Mouse (Mus musculus) embryo, embryonic 10.5 days (tissue): ENCODE results near the gene Mok.
A peak's percentile ranks its signal among the peaks of the same experiment; 100 is the strongest.

Experiments
- DNase-seq: peaks from one replicate; pipeline ENCODE4 v3.0.0-alpha.2; 2015; ENCODE audit warnings: low spot score

Gene Mok

DNA sequence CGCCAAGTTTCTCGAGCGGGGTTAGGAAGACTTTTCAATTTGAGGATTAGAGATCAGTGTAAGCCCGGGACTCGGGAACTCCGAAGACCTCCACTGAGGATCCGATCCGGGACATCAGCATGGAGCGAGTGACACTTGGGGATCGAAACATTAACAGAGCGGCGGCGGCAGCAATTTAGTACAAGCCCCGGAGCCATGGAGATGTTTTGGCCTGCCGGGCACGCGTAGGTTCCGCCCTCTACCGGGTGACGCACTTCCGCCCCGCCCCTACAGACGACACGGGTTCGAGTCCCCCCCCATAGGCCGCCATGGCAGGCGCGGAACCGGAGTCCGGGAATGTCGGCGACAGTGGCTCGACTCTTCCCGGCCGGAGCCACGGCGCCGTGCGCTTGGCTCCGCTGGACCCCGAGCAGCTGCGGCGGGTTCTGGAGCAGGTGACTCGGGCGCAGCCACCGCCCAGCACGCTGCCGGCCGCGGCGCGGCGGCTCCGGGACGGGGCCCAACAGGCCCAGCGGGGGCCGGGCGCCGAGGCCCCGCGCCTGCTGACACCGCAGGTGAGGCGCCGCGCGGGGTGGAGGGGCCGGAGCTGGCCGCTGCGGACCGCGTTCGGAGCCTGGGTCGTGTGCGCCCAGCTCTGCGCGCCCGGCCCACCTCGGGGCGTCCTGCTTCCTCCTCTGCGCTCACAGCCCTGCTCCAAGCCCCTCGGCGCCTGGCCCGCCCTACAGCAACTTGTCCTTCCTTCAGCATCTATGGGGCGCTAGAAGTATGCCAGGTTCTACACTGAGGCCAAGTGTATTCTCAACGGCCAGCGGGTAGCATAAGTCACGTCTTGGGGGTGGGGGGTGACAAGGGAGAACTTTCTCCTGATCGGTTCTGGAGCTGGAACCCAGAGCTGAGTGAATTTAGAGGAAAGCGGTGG, 9.5 kb upstream of the Mok start, which contains the start of gene Zfp839:
TSS of gene Zfp839 (plus strand) at position 244 of the 919 bp plus-strand sequence.
- DNase-seq, result peak; percentile 89

DNA sequence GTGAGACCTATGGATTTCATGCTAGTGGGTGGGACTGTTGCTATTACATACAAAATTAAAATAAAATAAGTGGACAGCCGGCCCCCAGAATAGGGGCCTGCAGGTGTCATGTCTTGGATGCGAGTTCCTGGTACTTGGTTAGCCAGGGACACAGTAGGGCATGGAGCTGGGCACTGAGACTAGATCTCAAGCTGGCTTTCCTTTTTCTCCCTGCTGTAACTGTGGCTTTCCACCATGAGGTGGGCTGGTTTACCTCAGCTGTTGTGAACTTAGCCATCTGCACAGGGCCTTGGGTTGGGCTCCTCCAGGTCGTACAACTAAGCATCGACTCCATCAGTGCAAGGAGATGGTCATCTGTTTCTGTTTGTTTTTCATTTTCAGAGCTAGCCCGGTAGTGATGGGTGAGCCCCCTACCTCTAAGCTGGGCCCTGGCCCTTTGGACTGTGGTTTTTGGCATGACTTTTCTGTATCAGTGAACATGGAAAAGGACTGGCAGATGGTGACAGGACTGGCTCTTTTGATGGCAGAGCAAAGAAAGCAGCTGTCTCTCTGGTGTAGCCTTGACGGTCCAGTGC, 5.5 kb upstream of the Mok start:
- DNase-seq, result no peak

DNA sequence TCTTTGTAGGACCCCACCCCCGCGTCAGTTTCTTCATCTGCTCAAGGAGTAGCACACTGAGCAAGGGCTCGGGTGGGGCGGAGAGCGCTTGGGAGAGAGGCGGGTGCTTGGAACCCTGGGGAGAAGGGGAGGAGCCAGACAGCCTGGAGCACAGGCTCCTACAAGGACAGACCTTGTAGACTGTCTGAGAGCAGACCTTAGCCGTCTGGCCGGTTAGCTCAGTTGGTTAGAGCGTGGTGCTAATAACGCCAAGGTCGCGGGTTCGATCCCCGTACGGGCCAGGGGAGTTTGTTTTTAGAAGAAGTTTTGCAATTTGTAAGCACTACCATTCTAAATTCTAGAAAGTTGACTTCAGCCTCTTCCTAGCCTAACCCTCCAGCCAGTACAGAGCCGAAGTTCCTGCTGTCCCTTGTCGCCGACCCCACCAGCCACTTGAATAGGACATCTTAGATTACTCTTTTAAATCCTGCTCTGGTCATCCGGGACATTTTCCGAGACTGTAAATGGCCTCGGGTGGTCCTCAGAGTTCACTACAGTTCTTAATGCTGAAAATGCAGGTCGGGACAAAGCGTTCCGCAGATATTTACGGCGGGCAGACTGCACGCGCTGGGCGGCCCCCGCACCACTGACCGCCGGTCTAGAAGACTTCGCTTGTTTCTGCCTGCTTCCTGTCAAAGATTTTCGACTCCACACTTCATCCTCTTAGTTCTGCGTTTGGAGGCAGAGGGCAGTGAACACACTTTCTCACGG, 4.6 kb upstream of the Mok start:
- DNase-seq, result peak; percentile 98

DNA sequence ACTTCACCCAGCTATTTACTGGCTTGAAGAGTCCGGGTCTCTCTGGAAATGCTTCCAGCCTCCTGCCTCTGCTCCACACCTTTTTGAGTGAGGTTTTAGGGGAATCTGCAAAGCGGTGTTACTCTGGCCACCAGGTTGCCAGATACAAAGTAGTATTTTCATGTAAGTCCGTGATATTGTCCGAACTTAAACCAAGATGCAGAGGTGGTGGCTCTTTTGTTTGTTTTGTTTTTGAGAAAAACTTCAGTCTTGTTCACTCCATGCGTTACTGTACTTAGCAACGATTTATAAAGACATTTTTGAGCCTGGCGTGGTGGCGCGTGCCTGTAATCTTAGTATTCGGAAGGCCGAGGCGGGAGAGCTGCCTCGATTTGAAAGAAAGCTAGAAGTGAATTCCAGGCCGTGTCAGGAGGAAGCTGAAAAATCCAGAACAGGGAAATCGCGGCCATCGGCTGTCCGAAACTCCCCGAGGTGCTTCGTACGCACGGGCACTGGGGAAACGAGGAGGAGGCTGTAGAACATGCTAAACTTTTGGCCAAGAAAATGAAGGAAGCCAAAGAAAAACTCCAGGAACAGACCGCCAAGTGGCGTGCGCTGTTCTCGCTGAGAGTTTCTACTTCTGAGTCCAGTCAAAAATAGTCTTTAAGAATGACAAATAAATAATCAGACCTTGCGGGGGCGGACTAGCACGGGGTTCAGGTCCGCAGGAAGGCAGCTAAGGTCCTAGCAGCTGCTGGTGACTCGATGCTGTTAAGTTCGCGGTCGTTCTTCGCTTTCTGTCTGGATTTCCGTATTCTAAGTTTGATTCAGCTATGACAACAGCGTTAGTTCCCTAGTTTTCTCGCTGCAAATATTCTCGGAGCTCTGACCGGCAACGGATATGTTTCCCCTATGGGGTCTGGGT, 3.7 kb upstream of the Mok start:
- DNase-seq, result no peak

DNA sequence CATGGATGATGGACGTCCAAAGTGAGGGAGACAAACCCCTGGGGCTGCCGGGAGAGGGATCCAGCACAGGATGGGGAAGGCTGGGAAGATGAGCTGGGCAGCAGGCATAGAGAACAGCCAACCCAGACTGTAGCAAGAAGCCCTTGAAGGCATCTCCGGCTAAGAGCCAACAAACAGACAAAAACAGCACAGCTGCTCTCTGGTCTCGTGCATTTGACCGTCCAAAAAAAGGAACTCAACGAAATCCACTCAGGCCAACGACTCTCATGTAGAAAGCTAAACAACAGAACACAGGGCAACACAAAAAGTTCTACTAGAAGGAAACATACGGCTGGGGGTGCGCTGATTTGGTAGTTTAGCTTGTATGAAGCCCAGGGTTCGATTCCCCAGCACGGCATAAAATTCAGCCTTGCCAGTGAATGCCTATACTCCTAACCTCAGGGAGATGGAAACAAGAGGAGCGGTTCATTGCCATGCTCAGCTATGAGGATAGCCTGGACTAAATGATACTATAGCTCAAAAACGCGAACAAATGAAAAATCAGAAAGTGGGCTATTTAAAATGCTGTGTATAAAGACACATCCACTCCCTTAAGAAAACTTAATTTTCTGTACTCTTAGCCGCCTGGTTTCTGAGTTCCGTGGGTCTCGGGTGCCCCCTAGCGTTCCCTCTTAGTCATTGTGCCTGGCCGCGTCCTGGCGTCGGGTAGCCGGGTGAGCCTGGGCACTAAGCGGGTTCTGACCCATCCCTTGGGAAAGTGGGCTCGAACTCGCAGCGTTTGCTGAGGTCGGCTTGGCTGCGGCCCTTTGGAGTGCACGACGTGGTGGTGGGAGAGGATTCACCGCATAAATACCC, 2.7 kb upstream of the Mok start:
- peak; percentile 92 for DNase-seq

DNA sequence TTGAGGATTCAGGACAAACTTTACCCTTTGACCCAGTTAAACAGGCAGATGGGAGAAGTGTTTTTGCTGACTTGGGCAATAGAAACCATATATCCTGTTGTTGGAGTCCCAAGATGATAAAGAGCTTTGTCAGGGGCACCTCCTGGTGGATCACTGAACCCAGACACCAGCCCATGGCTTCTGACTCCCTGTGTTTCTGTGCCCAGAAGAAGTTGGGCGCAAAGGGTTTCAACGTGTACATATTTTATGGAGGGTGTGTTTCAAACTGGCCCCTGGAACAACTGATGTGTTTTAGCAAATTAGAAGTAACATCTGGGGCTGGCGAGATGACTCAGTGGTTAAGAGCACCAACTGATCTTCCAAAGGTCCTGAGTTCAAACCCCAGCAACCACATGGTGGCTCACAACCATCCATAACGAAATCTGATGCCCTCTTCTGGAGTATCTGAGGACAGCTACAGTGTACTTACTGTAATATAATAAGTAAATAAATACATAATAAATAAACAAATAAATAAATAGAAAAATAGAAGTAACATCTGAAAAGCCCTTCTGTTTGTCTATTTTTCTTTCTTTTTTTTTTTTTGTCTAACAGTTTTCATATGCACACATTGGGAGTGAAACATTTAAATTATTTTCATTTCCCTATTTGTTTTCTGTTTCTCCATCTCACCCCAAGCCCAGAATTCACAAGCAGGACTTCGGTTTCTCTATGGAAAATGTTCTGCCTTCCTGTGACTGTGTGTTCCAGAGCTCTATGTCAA, 1.2 kb upstream of the Mok start:
- DNase-seq, result no peak

DNA sequence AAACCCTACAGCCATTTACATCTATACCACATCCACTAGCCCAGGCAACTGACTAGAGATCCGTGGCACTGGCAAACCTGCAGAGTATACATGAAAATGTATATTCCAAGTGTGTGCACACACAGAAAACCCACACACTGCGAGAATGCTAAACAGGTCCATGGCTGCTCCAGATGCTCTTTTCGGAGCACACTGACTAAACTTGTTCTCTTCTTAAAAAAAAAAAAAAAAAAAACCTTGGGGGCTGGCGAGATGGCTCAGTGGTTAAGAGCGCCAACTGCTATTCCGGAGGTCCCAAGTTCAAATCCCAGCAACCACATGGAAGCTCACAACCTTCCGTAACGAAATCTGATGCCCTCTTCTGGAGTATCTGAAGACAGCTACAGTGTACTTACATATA, 2.9 kb downstream of the Mok start:
- DNase-seq, result no peak

DNA sequence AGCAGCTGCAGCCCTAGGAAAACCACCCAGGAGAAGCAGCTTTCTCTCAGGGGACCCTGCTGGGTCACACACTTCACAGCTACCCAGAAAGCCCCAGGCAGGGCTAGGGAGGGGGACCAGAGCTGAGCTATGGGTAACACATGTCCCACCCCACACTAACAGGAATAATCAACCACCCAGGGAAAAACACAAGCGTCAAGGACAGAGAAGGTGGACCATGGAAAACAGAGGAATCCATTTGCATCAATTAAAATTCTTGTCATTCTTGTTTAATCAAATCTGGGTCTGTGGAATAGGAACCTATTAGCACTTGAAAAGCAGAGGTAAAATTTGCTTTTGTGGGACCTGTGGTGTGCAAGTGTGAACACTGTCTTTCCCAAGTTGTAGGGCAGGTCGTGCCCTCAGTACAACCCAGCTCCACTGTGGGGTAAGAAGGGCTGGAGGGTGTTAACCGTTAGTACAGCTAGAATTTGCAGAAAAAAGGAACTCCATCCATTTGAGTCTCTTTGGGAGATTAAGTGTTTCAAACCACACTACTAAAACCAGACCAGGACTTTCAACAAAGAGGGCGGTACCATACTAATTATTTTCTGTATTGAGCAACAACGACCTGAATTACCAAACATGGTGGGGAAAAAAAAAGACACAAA, 3.4 kb downstream of the Mok start:
- DNase-seq, result peak; percentile 3

DNA sequence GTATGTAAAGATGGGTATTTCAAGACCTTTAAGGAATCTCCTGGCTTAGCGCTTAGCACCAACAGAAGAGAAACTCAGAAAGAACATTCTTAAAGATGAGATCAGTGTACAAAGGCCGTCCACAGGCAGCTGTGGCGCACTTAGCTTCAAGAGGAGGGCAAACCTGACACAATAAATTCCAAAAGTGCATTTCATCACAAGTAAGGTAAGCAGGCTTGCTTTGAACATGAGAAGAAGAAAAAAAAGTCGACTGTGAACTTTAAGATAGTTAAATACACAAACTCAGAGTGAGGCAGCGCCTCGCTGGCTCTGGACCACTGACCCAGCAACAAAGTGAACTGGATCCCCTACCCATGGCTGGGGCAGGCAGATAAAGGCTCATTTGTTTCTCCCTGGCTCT, 4.0 kb downstream of the Mok start:
- DNase-seq, result no peak

DNA sequence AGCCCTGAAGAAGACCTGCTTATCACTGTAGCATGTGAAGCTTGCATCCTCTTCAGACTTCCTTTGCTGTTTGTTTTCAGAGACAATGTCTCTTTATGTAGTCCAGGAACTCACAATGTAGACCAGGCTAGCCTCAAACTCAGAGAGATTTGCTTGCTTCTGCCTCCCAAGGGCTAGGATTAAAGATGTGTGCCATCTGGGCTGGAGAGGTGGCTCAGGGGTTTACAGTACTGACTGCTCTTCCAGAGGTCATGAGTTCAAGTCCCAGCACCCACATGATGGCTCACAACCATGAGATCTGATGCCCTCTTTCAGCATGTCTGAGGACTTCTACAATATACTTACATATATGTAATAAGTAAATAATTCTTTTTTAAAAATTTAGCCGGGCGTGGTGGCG, 5.6 kb downstream of the Mok start:
- no peak for DNase-seq

DNA sequence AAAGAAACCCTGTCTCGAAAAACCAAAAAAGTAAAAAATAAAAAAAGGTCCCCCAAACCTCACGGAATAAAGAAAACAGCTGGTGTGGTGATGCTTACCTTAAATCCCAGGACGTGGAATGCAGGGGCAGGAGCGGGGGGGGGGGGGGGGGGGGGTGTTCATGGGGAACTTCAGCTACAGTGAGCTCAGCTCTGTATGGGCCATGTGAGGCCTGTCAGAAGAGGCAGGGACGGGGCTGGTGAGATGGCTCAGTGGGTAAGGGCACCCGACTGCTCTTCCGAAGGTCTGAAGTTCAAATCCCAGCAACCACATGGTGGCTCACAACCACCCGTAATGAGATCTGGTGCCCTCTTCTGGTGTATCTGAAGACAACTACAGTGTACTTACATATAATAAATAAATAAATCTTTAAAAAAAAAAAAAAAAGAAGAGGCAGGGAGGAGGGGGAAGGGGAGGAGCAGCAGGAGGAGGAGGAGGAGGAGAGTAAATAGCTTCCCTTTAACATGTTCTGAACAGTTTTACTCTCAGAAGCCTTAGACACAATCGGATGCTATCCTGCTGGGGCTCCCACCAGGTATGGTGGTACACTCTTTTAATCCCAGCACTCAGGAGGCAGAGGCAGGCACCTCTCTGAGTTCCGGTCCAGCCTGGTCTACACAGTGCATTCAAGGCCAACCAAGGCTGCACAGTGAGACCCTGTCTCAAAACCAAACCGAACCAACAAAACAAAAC, 10.3 kb downstream of the Mok start:
- no peak for DNase-seq

DNA sequence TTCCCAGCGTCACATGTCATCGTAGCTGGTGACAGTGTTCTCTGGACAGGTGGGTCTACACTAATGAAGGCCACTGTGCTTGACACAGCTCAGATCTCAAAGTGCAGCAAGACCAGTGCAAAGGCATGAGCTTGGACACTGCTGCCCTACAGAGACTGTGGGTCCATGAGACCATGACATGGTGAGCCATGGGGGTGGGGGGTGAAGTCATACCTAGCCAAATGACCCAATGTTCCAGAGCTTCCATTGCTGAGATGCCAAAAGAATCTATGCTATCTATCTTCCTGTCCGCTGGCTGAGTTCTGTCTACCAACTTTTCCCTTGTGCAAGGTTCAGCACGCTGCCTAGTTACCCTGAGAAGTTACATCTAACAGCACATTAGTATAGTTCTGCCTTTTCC, 11.8 kb downstream of the Mok start:
- DNase-seq, result no peak

DNA sequence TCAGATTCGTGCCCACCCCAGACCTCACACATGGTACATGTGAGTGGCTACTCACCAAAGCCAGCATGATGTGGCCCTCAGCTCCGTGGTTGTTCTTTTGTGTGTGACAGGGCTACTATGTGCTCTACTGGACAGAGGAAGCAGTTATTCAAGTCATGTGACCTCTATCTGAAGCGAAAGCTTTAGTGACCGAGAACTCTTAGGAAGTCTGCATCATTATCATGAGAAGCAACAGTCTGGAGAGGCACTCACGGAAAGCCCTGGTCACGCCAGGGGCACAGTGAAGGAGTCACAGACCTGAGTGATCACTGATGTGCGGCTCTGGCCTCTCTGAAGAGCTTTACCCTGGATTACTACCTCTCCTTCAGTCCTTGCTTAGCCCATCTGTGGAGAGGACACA, 18.4 kb downstream of the Mok start:
- DNase-seq, result no peak

DNA sequence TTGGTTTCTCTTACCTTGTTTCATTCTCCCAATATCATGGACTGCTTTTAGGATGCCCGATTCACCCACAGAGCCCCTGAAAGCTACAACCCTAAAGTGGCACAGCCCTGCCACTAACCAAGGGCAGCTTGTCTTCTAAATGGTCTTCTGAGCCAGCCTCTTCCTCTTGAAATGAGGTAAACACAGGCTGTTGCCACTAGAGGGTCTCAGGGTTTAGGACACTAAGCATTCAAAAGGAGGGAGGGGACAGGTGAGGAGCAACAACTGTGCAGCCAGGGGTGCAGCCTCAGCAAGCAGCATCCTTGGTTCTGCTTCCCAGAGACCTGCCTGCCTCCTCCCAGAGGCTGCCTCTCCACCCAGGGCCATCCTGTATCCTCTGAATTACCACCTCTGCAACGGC, 19.0 kb downstream of the Mok start:
- no peak for DNase-seq

DNA sequence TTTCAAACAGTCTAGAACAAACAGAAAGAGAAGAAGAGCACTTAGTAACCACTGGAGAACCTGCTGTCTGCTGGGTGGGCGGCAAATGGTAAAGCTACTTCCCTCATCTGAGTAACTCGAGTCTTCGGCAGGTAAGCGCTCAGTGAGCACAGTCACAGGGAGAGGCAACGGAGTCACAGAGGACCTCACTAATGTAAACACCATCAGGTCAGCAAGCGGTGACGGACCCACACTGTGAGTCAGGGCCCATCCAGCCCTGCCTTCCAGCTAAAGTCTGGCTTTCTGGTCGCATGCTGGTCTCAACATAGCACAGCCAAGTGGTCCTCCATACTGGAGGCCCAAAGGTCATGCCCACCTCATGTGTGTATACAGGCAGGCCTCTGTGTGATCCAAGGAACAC, 21.4 kb downstream of the Mok start:
- DNase-seq, result no peak

DNA sequence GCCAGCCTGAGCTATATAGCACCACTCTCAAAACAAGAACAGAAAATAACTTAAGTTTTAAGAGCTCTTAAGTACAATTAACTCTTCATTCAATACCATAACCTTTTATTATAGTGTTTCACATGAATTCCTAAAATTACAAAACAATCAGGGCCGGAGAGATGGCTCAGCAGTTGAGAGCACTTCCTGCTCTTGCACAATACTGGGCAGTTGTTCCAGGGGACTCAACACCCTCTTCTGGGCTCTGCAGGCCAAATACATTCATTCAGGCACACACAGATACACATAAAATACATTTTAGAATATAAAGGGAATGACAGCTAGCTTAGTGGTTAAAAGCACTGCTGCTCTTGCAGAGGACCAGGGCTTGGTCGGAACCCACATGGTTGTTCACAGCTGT, 23.9 kb downstream of the Mok start:
- DNase-seq, result no peak

DNA sequence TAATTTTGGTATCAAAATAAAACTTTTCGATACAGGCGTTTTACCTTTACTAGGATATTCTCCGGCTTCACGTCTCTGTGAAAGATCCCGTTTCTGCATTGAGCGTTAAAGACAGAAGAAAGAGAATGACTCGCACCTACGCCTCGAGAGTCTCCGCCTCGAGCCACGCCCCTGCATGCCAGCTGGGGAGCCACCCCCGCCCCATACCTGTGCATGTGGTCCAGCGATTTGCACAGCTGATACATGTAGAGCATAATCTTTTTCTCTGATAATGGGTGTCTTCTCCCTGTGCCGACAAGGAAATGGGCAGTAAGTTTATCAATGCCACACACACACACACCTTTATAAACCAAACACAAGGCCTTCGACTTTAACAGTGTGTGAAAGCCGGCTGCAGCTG, 25.8 kb downstream of the Mok start:
- no peak for DNase-seq

DNA sequence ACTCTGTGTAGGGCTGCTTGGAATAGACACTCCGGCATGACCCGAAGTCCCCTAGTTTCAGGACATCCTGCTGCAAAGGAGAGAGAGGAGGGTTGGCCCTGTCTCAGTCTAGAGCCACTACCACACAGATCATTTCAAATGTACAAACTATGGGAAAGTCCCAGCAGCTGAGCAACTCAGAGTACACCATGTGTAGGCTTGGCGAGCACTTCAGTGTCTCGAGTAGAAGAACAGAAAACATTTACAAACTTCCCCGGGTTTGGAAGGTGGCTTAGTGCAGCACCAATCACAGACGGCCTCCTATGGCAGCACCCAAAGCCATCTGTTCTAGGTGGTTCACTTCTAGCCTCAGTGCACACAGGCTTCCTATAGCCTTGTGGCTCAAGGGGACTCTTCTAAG, 27.1 kb downstream of the Mok start:
- DNase-seq, result no peak

DNA sequence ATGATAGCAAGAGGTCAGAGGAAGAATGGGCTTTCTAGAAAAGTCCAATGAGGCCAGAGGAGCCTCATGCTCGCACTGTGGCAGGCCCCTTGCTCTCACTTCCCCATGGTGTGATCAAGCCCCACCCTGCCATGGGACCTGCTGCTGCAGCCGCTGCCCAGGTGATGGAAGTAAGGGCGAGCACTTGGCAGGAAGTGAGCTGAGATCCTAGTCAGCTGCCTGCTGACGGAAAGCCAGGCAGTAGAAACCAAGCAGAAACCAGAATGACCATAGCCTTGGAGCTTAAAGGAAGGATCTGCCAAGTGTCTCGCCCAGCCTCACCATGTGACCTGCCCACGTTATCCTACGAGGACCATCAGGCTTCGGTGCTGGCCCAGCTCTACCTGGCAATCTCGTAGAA, 27.6 kb downstream of the Mok start:
- DNase-seq, result no peak
